Mouse (Mus musculus) hindbrain, embryonic 13.5 days (tissue): ENCODE data around the gene Nsf. TPM values are rescaled to one million over a fixed set of nuclear protein-coding genes. Genes with fewer than 3 reads are reported as not detected.
A peak's percentile ranks its signal among the peaks of the same experiment; 100 is the strongest.

Experiments
- ATAC-seq: fragments of 200-750 bp; cut with Nextera tagmentation; 2 replicates; pipeline ENCODE4 v1.8.0; 2017; ENCODE audit warnings: moderate TSS enrichment; ENCODE audit not compliant: low FRiP score
- H3K27ac ChIP-seq: fragments of 300-500 bp; sonication (generic); 2 replicates; pipeline ENCODE4 v1.5.1; 2015; ENCODE audit warnings: inconsistent platforms, mild to moderate bottlenecking, moderate library complexity
- H3K27me3 ChIP-seq: fragments of 300-500 bp; sonication (generic); 2 replicates; pipeline ENCODE4 v1.6.1; 2015; ENCODE audit warnings: mild to moderate bottlenecking, inconsistent platforms
- H3K36me3 ChIP-seq: fragments of 300-500 bp; sonication (generic); 2 replicates; pipeline ENCODE4 v1.6.1; 2015; ENCODE audit warnings: mild to moderate bottlenecking, inconsistent platforms
- H3K4me1 ChIP-seq: fragments of 300-500 bp; sonication (generic); replicated peaks from 2 replicates; pipeline ENCODE4 v1.6.1; 2015; ENCODE audit warnings: inconsistent platforms
- H3K4me2 ChIP-seq: fragments of 300-500 bp; sonication (generic); 2 replicates; pipeline ENCODE4 v1.6.1; 2015; ENCODE audit warnings: inconsistent platforms, mild to moderate bottlenecking, moderate library complexity
- H3K4me3 ChIP-seq: fragments of 300-500 bp; sonication (generic); 2 replicates; pipeline ENCODE4 v1.5.1; 2015; ENCODE audit warnings: mild to moderate bottlenecking, inconsistent platforms
- H3K9ac ChIP-seq: fragments of 300-500 bp; sonication (generic); 2 replicates; pipeline ENCODE4 v1.6.1; 2015; ENCODE audit warnings: mild to moderate bottlenecking, inconsistent platforms
- H3K9me3 ChIP-seq: fragments of 300-500 bp; sonication (generic); 2 replicates; pipeline ENCODE4 v1.6.1; 2016; ENCODE audit warnings: inconsistent platforms
- WGBS: fragments of 180-500 bp; shearing (Covaris S2); methylation state at CpG from one replicate; pipeline ENCODE4 v1.1.7; 2015; 5-methylcytosine and 5-hydroxymethylcytosine counted together
- polyA plus RNA-seq: library from polyadenylated mRNA; unstranded; fragments of >200 nt; fragmentation: Nextera tagmentation; extraction: Ambion mirVana; gene quantifications from 2 replicates; pipeline ENCODE4 v1.2.1, GENCODE M21; 2015

Gene Nsf
- polyA plus RNA-seq, 1 experiment from 2014 or later: 128 TPM

DNA sequence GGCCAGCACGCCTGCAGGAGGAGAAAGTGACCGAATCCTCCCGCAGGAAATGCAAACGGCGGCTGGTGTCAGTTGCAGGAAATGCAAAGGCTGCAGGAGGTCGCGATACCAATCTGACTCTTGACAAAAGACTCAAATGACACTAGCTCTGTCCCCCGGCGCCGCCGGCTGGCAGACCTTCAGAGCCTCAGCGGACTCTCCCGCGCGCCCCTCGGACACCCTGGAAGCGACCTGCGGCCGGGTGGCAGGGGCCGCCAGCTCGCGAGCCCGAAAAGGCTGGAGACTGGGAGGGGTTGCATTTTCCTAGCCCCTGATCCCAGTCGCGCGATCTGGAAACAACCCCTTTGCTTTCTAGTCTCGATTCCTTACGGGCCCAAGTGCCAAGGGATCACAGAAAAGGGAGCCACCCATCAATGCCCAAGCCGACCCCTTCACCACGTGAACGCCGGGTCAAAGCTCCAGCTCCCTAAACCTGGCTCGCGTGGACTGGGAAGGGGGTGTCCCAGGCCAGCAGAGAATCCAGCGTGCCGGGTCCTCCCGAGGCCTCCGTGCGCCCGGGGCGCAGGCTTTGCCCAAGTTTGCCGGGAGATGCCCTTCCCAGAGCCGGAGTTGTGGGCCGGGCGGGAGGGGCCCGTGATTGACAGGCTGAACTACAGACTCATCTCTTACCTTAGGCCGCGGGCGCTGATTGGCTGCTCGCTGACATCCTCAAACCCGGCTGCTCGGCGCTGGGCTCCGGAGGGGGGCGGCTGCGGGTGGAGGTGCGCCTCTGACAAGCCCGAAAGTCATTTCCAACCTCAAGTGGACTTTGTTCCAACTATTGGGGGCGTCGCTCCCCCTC is 180.2 kb downstream of the Nsf start, which contains the start of gene Wnt3:
TSS of gene Wnt3 (plus strand) at position 764 of the 841 bp plus-strand sequence.
- peak; percentile 71; the same call in 1 of the 2 replicates for ATAC-seq
- peak within 1 kb of the TSS; percentile 50 for H3K4me3 ChIP-seq
- H3K4me1 ChIP-seq: peaks cover 64% of the 10 kb centered on the region
- H3K9ac ChIP-seq: peak within 1 kb of the TSS; percentile 67
- no peaks in the 10 kb centered on the region for H3K9me3 ChIP-seq
- peaks cover 93% of the 10 kb centered on the region for H3K27me3 ChIP-seq
- H3K36me3 ChIP-seq: no peaks in the 10 kb centered on the region
- peak within 1 kb of the TSS; percentile 80 for H3K4me2 ChIP-seq
- under 1% methylated on average over 60 of the region's 60 CpGs for WGBS
- no peak within 1 kb of the TSS for H3K27ac ChIP-seq

DNA sequence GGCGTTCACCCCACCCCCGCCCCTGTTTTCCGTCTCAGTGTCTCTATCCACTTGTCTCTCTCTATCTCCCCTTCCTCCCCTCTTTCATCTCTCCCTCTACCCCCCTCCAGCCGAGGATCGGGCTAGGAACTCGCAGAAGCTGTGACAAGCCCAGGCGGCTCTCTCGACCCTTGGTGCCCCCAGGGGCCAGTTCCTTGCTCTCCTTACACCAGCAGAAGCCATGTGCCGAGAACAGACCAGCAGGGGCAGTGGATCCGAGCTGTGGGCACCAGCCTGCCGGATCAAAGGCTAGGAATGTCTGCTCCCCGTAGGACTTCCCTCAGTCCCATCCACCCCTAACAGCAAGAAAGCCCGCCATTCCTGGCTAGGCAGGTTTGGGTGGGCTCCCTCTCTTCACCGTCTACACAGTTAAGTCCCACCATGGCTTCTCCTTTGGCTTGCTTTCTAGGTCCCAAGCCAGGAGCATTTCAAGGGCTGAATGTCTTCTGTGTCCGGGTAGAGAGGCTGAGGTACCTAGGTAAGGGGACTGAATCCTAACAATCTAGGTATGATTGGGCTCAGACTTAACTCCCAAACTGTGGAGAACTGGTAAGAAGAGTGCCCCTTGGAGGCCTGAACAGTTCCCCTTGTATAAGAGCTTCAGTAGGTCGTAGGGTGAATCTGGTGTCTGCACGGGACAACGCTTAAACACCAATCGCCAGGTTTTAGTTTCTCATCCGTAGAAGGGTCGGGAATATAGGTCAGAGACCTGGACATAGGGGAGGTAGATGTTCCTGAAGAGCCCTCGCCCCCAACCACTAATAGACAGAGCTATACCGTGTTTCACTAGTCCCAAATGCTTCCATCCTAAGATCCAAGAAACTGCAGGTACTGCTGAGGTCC is 181.1 kb downstream of the Nsf start:
- Histone ChIP-seq H3K4me3 (peak overlapping the region; percentile 50), H3K9me3 (no peaks in the 10 kb centered on the region), H3K36me3 (no peaks in the 10 kb centered on the region), H3K27ac (no peak overlapping the region), H3K4me1 (peaks cover 64% of the 10 kb centered on the region), H3K9ac (peak overlapping the region; percentile 67), H3K4me2 (peak overlapping the region; percentile 80), H3K27me3 (peaks cover 100% of the 10 kb centered on the region)
- 1% methylated on average over 23 of the region's 23 CpGs for WGBS
- no peak for ATAC-seq

Other genes with a start within 250 kb of the Nsf start
- 0.13 and 0.21 TPM in 2 replicates for gene Wnt9b, start 204.2 kb downstream of the Nsf start, polyA plus RNA-seq
- gene Wnt3, start 179.9 kb downstream of the Nsf start, polyA plus RNA-seq: 7.9 and 9.8 TPM in 2 replicates
- 181 and 195 TPM in 2 replicates for gene Arf2, start 12.7 kb upstream of the Nsf start, polyA plus RNA-seq
- 4.9 and 5.3 TPM in 2 replicates for gene Crhr1, start 178.8 kb upstream of the Nsf start, polyA plus RNA-seq
- gene Sppl2c, start 232.3 kb upstream of the Nsf start, polyA plus RNA-seq: not detected in 2 replicates